Mouse (Mus musculus): ENCODE measurements around the gene Stab1.

DNA sequence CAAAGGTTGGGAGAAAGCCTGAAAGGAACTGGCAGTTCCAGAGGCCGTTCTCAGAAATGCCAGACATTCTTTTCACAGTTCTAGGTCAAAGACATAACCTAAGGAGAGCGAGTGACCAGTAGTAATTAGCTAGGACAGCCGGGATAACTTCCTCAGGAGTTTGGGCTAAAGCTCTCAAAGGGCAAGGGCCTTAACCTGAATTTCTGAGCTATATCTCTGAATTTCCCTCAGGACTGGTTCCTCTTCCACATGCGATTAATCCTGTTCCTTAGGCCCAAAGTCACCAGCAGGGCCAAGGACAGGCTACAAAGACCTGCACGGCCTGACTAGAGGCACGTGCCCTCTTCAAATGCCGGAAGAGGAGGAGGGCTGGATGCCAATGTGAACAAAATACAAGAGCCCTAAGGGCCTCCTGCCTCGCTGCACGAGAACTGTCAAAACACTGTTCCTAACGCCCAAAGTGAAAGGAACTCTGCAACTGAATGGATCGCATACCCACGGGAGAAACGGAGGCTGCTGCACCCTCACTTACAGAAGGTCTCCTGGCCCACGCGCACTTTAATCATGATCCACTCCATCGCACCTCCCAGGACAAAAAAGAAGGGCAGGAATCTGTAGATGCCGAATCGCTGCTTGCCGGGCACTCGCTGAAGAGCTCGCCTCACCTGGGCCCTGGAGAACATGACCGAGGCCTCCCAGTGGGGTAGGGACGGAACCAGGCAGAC lies 40.2 kb downstream of the Stab1 start:
- TF ChIP-seq MAFK (IDR thresholded peaks at IDR 0.05; ENCODE audit: insufficient read depth, low read depth, low read length): no peak
- no peak for TF ChIP-seq CHD2 (IDR thresholded peaks at IDR 0.05; ENCODE audit: low read depth, low read length)

Data from ES-E14 (cell line).